Mouse (Mus musculus) testis, adult 2 months (tissue): ENCODE measurements around the gene Arhgef3.

Experiments
- CTCF ChIP-seq: fragments of 200-500 bp; IDR thresholded peaks from 2 replicates; pipeline ENCODE4 v1.5.1; 2012; ENCODE audit warnings: low read depth, mild to moderate bottlenecking, inconsistent platforms, low read length, moderate library complexity; ENCODE audit not compliant: control insufficient read depth, insufficient read depth, insufficient replicate concordance
- POLR2A ChIP-seq: fragments of 200-500 bp; IDR thresholded peaks from 2 replicates; pipeline ENCODE4 v1.6.1; 2012; ENCODE audit warnings: low read depth, mild to moderate bottlenecking, inconsistent platforms, low read length, moderate library complexity; ENCODE audit not compliant: control insufficient read depth

- no peak for TF ChIP-seq CTCF
- no peak for TF ChIP-seq POLR2A
These were observed 315.6 kb downstream of the Arhgef3 start for GRCm38 (mm10) chr14:27430280-27430679.
